ENCODE assay signal across 24 mouse cellular contexts in the genomic region with DNA sequence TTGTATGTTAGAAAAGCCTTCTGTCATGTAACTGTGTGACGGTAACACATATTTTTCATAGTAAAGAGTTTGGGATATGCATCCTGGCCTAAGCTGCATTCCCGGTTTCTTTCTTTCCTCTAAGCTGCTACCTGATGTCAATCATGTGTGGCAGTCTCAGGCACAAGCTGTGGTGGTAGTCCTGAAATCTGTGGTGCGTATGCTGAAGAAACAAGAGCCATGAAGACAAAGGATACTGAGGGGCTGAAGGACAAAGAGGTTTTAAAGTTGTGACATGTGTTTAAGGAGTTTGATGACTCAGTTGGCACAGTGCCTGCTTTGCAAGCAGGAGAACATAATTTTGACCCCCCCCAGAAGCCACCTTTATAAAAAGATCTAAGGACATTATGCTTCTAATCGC.
DNase-seq lines count a peak whose midpoint lies in the region; ATAC-seq and TF ChIP-seq lines count a peak whose summit lies in the region.
"Had no signal": no experiment of that assay in that cellular context is flagged by ENCODE, and none has a peak within 500 bp of the region (broad histone marks: within the 10 kb centered on the region; RNA-seq: fewer than 3 reads in every experiment).

No protein-coding gene starts in this region.

- peaks cover 11% of the 10 kb centered on the region for H3K4me1 ChIP-seq in embryonic facial prominence, embryonic 14.5 days (ENCODE audit: control insufficient read depth, insufficient read depth, low read length)
- peaks cover 16% of the 10 kb centered on the region for H3K4me1 ChIP-seq in embryonic facial prominence, embryonic 10.5 days
- H3K4me1 ChIP-seq in kidney, embryonic 15.5 days, result peaks cover 11% of the 10 kb centered on the region
- H3K4me1 ChIP-seq in kidney, adult 2 months (ENCODE audit: control insufficient read depth, insufficient read depth, low read length), result no peaks in the 10 kb centered on the region
- H3K4me1 ChIP-seq in neural tube, embryonic 13.5 days (replicated peaks), result peaks cover 16% of the 10 kb centered on the region

- no peak for ATAC-seq in embryonic facial prominence, embryonic 14.5 days (ENCODE audit: low read depth)
- no peak for ATAC-seq in kidney, embryonic 15.5 days (replicated peaks; ENCODE audit: low FRiP score)
- ATAC-seq in neural tube, embryonic 13.5 days (ENCODE audit: low read depth), result no peak
- ATAC-seq: CD4-positive, CD25-positive, alpha-beta regulatory T cell, adult 4 months; liver, postnatal 0 days had no signal

- no peak overlapping the region for H3K4me3 ChIP-seq in embryonic facial prominence, embryonic 14.5 days (ENCODE audit: low read depth, low read length)
- H3K4me3 ChIP-seq in embryonic facial prominence, embryonic 10.5 days, result no peak overlapping the region
- no peak overlapping the region for H3K4me3 ChIP-seq in kidney, embryonic 15.5 days (replicated peaks)
- H3K4me3 ChIP-seq in kidney, adult 2 months (ENCODE audit: insufficient read depth, low read depth, low read length), result no peak overlapping the region
- H3K4me3 ChIP-seq in neural tube, embryonic 13.5 days, result no peak overlapping the region
- H3K4me3 ChIP-seq: embryonic facial prominence, embryonic 15.5 days; heart, adult 2 months; intestine, embryonic 15.5 days; limb, embryonic 12.5 days; megakaryocyte, embryonic 14.5 days; midbrain, embryonic 13.5 days had no signal

- peak overlapping the region; percentile 61; the same call in 1 of the 2 replicates for H3K27ac ChIP-seq in embryonic facial prominence, embryonic 14.5 days (replicated peaks; ENCODE audit: low read depth, low read length)
- no peak overlapping the region for H3K27ac ChIP-seq in embryonic facial prominence, embryonic 10.5 days (replicated peaks)
- peak overlapping the region; percentile 55; the same call in 1 of the 2 replicates for H3K27ac ChIP-seq in kidney, embryonic 15.5 days
- no peak overlapping the region for H3K27ac ChIP-seq in kidney, adult 2 months (ENCODE audit: insufficient read depth, low read depth, low read length)
- H3K27ac ChIP-seq in neural tube, embryonic 13.5 days (replicated peaks), result peak overlapping the region; percentile 79
- H3K27ac ChIP-seq: heart, adult 2 months; limb, embryonic 12.5 days had no signal

- WGBS in embryonic facial prominence, embryonic 14.5 days, result 69% methylated on average over 4 of the region's 4 CpGs
- 84% methylated on average over 4 of the region's 4 CpGs for WGBS in embryonic facial prominence, embryonic 10.5 days
- 79% methylated on average over 4 of the region's 4 CpGs for WGBS in kidney, embryonic 15.5 days
- WGBS in kidney, adult 2 months, result 80% methylated on average over 4 of the region's 4 CpGs
- WGBS in neural tube, embryonic 13.5 days, result 73% methylated on average over 4 of the region's 4 CpGs

- no peak for DNase-seq in embryonic facial prominence, embryonic 14.5 days (ENCODE audit: low spot score)
- DNase-seq in embryonic facial prominence, embryonic 10.5 days (ENCODE audit: low spot score), result no peak
- no peak for DNase-seq in kidney, adult 2 months
- no peak for DNase-seq in neural tube, embryonic 10.5 days (ENCODE audit: extremely low spot score, low spot score)
- DNase-seq in T-cell, adult 2 months (ENCODE audit: low spot score), result no peak
- DNase-seq in heart, postnatal 4 days, result no peak
- DNase-seq: cerebellum, adult 18-20 months; cerebellum, postnatal 14 days; gastrocnemius, postnatal 25 days; heart, adult 2 months; heart, postnatal 36 days; kidney, postnatal 10 days; layer of hippocampus, postnatal 36 days; liver, postnatal 0 days; right cerebral cortex, postnatal 14 days had no signal

- H3K9me3 ChIP-seq in embryonic facial prominence, embryonic 14.5 days (ENCODE audit: control insufficient read depth, low read length), result peaks cover 5% of the 10 kb centered on the region; the same call in 1 of the 2 replicates
- H3K9me3 ChIP-seq in embryonic facial prominence, embryonic 10.5 days, result peaks cover 3% of the 10 kb centered on the region; the same call in 1 of the 2 replicates
- H3K9me3 ChIP-seq in kidney, embryonic 15.5 days (replicated peaks), result no peaks in the 10 kb centered on the region
- H3K9me3 ChIP-seq in neural tube, embryonic 13.5 days, result no peaks in the 10 kb centered on the region
- H3K9me3 ChIP-seq: embryonic facial prominence, embryonic 15.5 days; midbrain, embryonic 13.5 days had no signal

- TF ChIP-seq CTCF in kidney, adult 2 months (conservative IDR thresholded peaks at IDR 0.05; ENCODE audit: insufficient read depth, insufficient read length, low read depth, low read length), result no peak

- no peaks in the 10 kb centered on the region for H3K36me3 ChIP-seq in embryonic facial prominence, embryonic 14.5 days (ENCODE audit: control insufficient read depth, insufficient read depth, low read length)
- H3K36me3 ChIP-seq in embryonic facial prominence, embryonic 10.5 days (replicated peaks), result no peaks in the 10 kb centered on the region
- no peaks in the 10 kb centered on the region for H3K36me3 ChIP-seq in kidney, embryonic 15.5 days
- no peaks in the 10 kb centered on the region for H3K36me3 ChIP-seq in kidney, adult 2 months (ENCODE audit: control insufficient read depth, insufficient read depth, low read length)
- H3K36me3 ChIP-seq in neural tube, embryonic 13.5 days, result no peaks in the 10 kb centered on the region
- H3K36me3 ChIP-seq: embryonic facial prominence, embryonic 15.5 days; intestine, embryonic 15.5 days; limb, embryonic 12.5 days; midbrain, embryonic 13.5 days had no signal

- no peak overlapping the region for H3K4me2 ChIP-seq in embryonic facial prominence, embryonic 14.5 days (ENCODE audit: low read depth, low read length)
- no peak overlapping the region for H3K4me2 ChIP-seq in kidney, embryonic 15.5 days
- H3K4me2 ChIP-seq in neural tube, embryonic 13.5 days, result no peak overlapping the region
- H3K4me2 ChIP-seq: embryonic facial prominence, embryonic 15.5 days; intestine, embryonic 15.5 days; liver, embryonic 11.5 days; midbrain, embryonic 13.5 days had no signal

- TF ChIP-seq POLR2A in kidney, adult 2 months (IDR thresholded peaks at IDR 0.05; ENCODE audit: low read depth, low read length), result no peak

- H3K9ac ChIP-seq in embryonic facial prominence, embryonic 14.5 days (ENCODE audit: low read depth, low read length), result no peak overlapping the region
- no peak overlapping the region for H3K9ac ChIP-seq in kidney, embryonic 15.5 days
- H3K9ac ChIP-seq in neural tube, embryonic 13.5 days, result no peak overlapping the region
- H3K9ac ChIP-seq: embryonic facial prominence, embryonic 15.5 days; intestine, embryonic 15.5 days; limb, embryonic 12.5 days; liver, postnatal 0 days; midbrain, embryonic 13.5 days had no signal

- H3K27me3 ChIP-seq in embryonic facial prominence, embryonic 14.5 days (replicated peaks; ENCODE audit: control insufficient read depth, insufficient read depth, low read length), result no peaks in the 10 kb centered on the region
- no peaks in the 10 kb centered on the region for H3K27me3 ChIP-seq in embryonic facial prominence, embryonic 10.5 days (replicated peaks; ENCODE audit: low read depth, poor library complexity, severe bottlenecking)
- no peaks in the 10 kb centered on the region for H3K27me3 ChIP-seq in kidney, embryonic 15.5 days
- no peaks in the 10 kb centered on the region for H3K27me3 ChIP-seq in kidney, adult 2 months (replicated peaks; ENCODE audit: control insufficient read depth, insufficient read depth, low read length)
- no peaks in the 10 kb centered on the region for H3K27me3 ChIP-seq in neural tube, embryonic 13.5 days
- H3K27me3 ChIP-seq: embryonic facial prominence, embryonic 15.5 days; intestine, embryonic 15.5 days; limb, embryonic 12.5 days; megakaryocyte, embryonic 14.5 days; midbrain, embryonic 13.5 days had no signal

Comparison
In these comparisons a context has a peak if more than half of its experiments do, and no peak if none do; other contexts are left out.
1. H3K27ac ChIP-seq: peak in embryonic facial prominence, embryonic 14.5 days (single experiment), kidney, embryonic 15.5 days (single experiment) and neural tube, embryonic 13.5 days (single experiment); none in embryonic facial prominence, embryonic 10.5 days (single experiment) and kidney, adult 2 months (single experiment).